Mouse (Mus musculus): Measurements from ENCODE around the gene Mertk.

- TF ChIP-seq CTCF (IDR thresholded peaks at IDR 0.05; ENCODE audit: extremely low read depth, insufficient read depth, insufficient read length, insufficient replicate concordance) = no peak
- TF ChIP-seq POLR2A (IDR thresholded peaks at IDR 0.05; ENCODE audit: low read depth, low read length) = no peak
These were observed 49.4 kb downstream of the Mertk start for GRCm38 (mm10) chr2:128748171-128748570.

All from spleen, adult 2 months (tissue).